Mouse (Mus musculus) lung, postnatal 0 days (tissue): ENCODE results near the gene Syngap1.

ENCODE experiments used
- CTCF ChIP-seq: IDR thresholded peaks from 2 replicates; pipeline ENCODE4 v1.5.1; 2016; ENCODE audit warnings: antibody characterized with exemption, mild to moderate bottlenecking
- EP300 ChIP-seq: IDR thresholded peaks from 2 replicates; pipeline ENCODE4 v1.6.1; 2016; ENCODE audit warnings: antibody characterized with exemption, mild to moderate bottlenecking, control low read depth

DNA sequence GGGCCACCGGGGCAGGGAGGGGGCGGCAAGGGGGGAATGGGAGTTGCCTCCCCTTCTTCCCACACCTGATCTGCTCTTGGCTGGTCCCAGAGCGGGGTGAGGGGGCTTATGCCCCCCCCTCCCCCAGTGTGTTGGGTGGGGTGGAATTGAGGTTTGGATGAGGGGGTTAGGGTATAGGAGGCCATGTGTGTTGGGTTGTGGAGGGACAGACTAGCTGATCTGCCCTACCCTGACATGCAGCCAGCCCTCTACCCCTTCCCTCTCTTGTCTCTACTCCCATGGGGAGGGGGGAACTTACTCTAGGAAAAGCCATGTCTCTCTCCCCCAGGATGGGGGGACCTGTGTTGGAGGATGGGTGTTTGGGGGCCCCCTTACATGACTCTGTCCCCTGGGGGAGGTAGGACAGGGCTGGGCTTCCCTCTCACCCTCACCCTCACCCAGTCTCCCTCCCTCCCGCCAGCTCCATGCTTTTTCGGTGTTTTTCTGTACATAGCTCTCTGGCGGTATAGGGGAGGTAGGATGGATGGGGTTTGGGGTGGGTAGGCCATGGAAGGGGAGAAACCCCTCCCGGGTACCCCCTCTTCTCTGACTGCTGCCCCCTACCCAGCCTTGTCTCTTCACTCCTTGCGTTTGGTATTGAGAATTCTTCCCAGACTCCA lies 30.3 kb downstream of the Syngap1 start:
- TF ChIP-seq CTCF = no peak
- TF ChIP-seq EP300 = no peak
